Mouse (Mus musculus) testis, adult 2 months (tissue): ENCODE measurements around the gene Vash1.

Experiments
- CTCF ChIP-seq: fragments of 200-500 bp; IDR thresholded peaks from 2 replicates; pipeline ENCODE4 v1.5.1; 2012; ENCODE audit warnings: low read depth, mild to moderate bottlenecking, inconsistent platforms, low read length, moderate library complexity; ENCODE audit not compliant: control insufficient read depth, insufficient read depth, insufficient replicate concordance
- POLR2A ChIP-seq: fragments of 200-500 bp; IDR thresholded peaks from 2 replicates; pipeline ENCODE4 v1.6.1; 2012; ENCODE audit warnings: low read depth, mild to moderate bottlenecking, inconsistent platforms, low read length, moderate library complexity; ENCODE audit not compliant: control insufficient read depth

- TF ChIP-seq CTCF, result no peak
- TF ChIP-seq POLR2A, result no peak
Measured at GRCm38 (mm10) chr12:86714026-86714425, 35.5 kb downstream of the Vash1 start.
